Mouse (Mus musculus) intestine, embryonic 14.5 days (tissue): Measurements from ENCODE around the gene Hoxb6. TPM values are rescaled to one million over a fixed set of nuclear protein-coding genes. Genes with fewer than 3 reads are reported as not detected.

ENCODE experiments used
- ATAC-seq: fragments of 200-750 bp; cut with Nextera tagmentation; replicated peaks from 2 replicates; pipeline ENCODE4 v1.8.0; 2017; ENCODE audit warnings: low read depth, moderate number of reproducible peaks, moderate TSS enrichment, moderate library complexity; ENCODE audit not compliant: low FRiP score, low TSS enrichment
- DNase-seq: peaks from one replicate; pipeline ENCODE4 v3.0.0-alpha.2; 2018; ENCODE audit warnings: low spot score
- H3K27ac ChIP-seq: fragments of 300-500 bp; sonication (generic); 2 replicates; pipeline ENCODE4 v1.5.1; 2014; ENCODE audit warnings: low read depth, mild to moderate bottlenecking, control low read depth
- H3K27me3 ChIP-seq: fragments of 300-500 bp; sonication (generic); replicated peaks from 2 replicates; pipeline ENCODE4 v1.6.1; 2014; ENCODE audit warnings: low read length, control low read depth; ENCODE audit not compliant: control insufficient read depth, insufficient read depth
- H3K36me3 ChIP-seq: fragments of 300-500 bp; sonication (generic); 2 replicates; pipeline ENCODE4 v1.6.1; 2014; ENCODE audit warnings: low read length, control low read depth; ENCODE audit not compliant: control insufficient read depth, insufficient read depth
- H3K4me1 ChIP-seq: fragments of 300-500 bp; sonication (generic); replicated peaks from 2 replicates; pipeline ENCODE4 v1.6.1; 2014; ENCODE audit warnings: low read length, control low read depth, mixed read lengths; ENCODE audit not compliant: control insufficient read depth, insufficient read depth
- H3K4me2 ChIP-seq: fragments of 300-500 bp; sonication (generic); 2 replicates; pipeline ENCODE4 v1.6.1; 2014; ENCODE audit warnings: low read length
- H3K4me3 ChIP-seq: fragments of 300-500 bp; sonication (generic); 2 replicates; pipeline ENCODE4 v1.5.1; 2014; ENCODE audit warnings: low read depth, low read length, control low read depth, mixed read lengths
- H3K9ac ChIP-seq: fragments of 300-500 bp; sonication (generic); 2 replicates; pipeline ENCODE4 v1.6.1; 2014; ENCODE audit warnings: mild to moderate bottlenecking, low read length
- H3K9me3 ChIP-seq: fragments of 300-500 bp; sonication (generic); 2 replicates; pipeline ENCODE4 v1.6.1; 2016; ENCODE audit warnings: low read length, control low read depth; ENCODE audit not compliant: control insufficient read depth
- WGBS: fragments of 180-500 bp; shearing (Covaris S2); extraction: QIAGEN DNeasy Blood & Tissue Kit; methylation state at CpG from one replicate; pipeline ENCODE4 v1.1.7; 2014; 5-methylcytosine and 5-hydroxymethylcytosine counted together
- polyA plus RNA-seq: library from polyadenylated mRNA; unstranded; fragments of >200 nt; fragmentation: Nextera tagmentation; extraction: Ambion mirVana; gene quantifications from 2 replicates; pipeline ENCODE4 v1.2.1, GENCODE M21; 2014

Hoxb6 gene
- polyA plus RNA-seq, 1 experiment from 2014 or later = 18.1 TPM

DNA sequence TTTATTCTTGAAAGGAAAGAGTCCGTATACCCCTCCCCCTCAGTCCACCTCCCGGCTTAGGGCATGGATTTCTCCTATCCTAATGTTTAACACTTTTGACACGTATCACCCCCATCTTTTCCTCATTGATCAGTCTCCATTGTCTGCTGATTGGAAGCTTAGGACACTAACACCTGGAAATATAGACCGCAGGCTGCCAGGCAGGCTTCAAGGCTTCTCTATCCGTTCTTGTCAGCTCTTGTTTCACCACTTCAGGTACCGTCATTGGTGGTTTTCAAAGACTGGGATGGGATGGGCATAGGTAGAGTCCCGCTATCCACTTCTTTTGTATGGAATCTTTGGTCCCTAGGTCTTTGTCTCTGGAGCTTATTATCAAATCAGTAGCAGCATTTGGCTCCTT, 34.8 kb downstream of the Hoxb6 start:
- Histone ChIP-seq H3K4me3 (peak overlapping the region; percentile 69), H3K4me1 (peaks cover 57% of the 10 kb centered on the region), H3K9me3 (no peaks in the 10 kb centered on the region), H3K27me3 (no peaks in the 10 kb centered on the region), H3K36me3 (peaks cover 14% of the 10 kb centered on the region; the same call in 1 of the 2 replicates), H3K27ac (peak overlapping the region; percentile 99), H3K9ac (peak overlapping the region; percentile 96), H3K4me2 (peak overlapping the region; percentile 89)
- no peak for ATAC-seq
- WGBS = 25% methylated on average over 7 of the region's 7 CpGs
- peak; percentile 73 for DNase-seq

- Histone ChIP-seq H3K27ac (peak overlapping the region; percentile 99), H3K4me2 (peak overlapping the region; percentile 89), H3K27me3 (no peaks in the 10 kb centered on the region), H3K4me3 (peak overlapping the region; percentile 69), H3K4me1 (peaks cover 51% of the 10 kb centered on the region), H3K36me3 (peaks cover 14% of the 10 kb centered on the region; the same call in 1 of the 2 replicates), H3K9me3 (no peaks in the 10 kb centered on the region), H3K9ac (peak overlapping the region; percentile 96)
- WGBS = 32% methylated on average over 5 of the region's 5 CpGs
- DNase-seq (peak; percentile 65), ATAC-seq (no peak)
Observed at GRCm38 (mm10) chr11:96327750-96328149, 35.5 kb downstream of the Hoxb6 start.

GRCm38 (mm10) chr11:96328605-96329004, 36.3 kb downstream of the Hoxb6 start:
- ATAC-seq (no peak), DNase-seq (peak; percentile 63)
- Histone ChIP-seq H3K9me3 (no peaks in the 10 kb centered on the region), H3K27ac (peak overlapping the region; percentile 99), H3K9ac (peak overlapping the region; percentile 96), H3K4me1 (peaks cover 54% of the 10 kb centered on the region), H3K4me2 (peak overlapping the region; percentile 89), H3K4me3 (peak overlapping the region; percentile 25), H3K36me3 (peaks cover 10% of the 10 kb centered on the region; the same call in 1 of the 2 replicates), H3K27me3 (no peaks in the 10 kb centered on the region)
- 16% methylated on average over 8 of the region's 8 CpGs for WGBS

DNA sequence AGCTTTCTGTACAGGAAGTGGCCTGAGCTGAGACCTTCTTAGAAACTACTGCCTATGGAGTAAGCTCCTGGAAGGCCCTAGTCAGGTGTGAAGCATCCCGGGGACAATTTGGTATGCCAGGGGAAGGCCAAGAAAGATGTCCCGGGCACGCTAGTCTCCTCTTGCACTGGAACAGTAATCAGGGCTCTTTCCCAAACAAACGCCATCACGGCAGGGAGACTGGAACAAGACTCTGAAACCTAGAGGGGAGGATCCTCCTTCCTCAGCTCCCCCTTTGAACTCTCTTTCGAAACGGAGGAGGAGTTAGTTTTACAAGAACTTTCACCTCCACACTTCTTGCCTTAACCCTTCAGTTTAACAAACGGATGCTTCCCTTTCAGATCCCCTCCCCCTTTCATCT, 39.8 kb downstream of the Hoxb6 start:
- peak overlapping the region; percentile 99 for H3K27ac ChIP-seq
- H3K9ac ChIP-seq = peak overlapping the region; percentile 83
- ATAC-seq (no peak), DNase-seq (peak; percentile 82)
- H3K27me3 ChIP-seq = no peaks in the 10 kb centered on the region
- H3K4me2 ChIP-seq = peak overlapping the region; percentile 89
- H3K9me3 ChIP-seq = no peaks in the 10 kb centered on the region
- 9% methylated on average over 8 of the region's 8 CpGs for WGBS
- peaks cover 10% of the 10 kb centered on the region; the same call in 1 of the 2 replicates for H3K36me3 ChIP-seq
- H3K4me3 ChIP-seq = peak overlapping the region; percentile 43
- peaks cover 79% of the 10 kb centered on the region for H3K4me1 ChIP-seq

DNA sequence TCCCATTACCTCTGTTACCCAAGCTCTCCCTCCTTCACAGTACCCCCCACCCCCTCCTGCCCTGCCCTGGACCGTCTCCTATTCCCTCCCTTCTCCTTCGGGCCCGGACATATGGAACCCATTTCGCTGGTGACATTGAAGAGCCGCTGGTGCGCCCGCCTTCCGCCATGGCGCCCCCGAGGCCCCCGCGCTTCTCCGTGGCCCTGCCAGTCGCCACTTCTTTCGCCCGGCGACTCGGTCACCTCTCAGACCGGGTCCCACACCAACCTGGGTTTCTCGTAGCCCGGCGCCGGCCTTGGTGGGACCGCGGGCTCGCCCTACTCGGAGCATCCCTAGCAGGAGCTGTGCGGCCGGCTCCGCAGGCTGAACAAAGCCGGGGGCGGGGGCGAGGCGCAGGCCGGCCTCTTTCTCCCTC, 40.3 kb downstream of the Hoxb6 start:
- H3K27me3 ChIP-seq = no peaks in the 10 kb centered on the region
- peak overlapping the region; percentile 89 for H3K4me2 ChIP-seq
- ATAC-seq (no peak), DNase-seq (peak; percentile 74)
- H3K36me3 ChIP-seq = peaks cover 10% of the 10 kb centered on the region; the same call in 1 of the 2 replicates
- no peaks in the 10 kb centered on the region for H3K9me3 ChIP-seq
- H3K4me3 ChIP-seq = peak overlapping the region; percentile 43
- peak overlapping the region; percentile 99 for H3K27ac ChIP-seq
- peaks cover 79% of the 10 kb centered on the region for H3K4me1 ChIP-seq
- peak overlapping the region; percentile 83 for H3K9ac ChIP-seq
- WGBS = 3% methylated on average over 35 of the region's 35 CpGs

DNA sequence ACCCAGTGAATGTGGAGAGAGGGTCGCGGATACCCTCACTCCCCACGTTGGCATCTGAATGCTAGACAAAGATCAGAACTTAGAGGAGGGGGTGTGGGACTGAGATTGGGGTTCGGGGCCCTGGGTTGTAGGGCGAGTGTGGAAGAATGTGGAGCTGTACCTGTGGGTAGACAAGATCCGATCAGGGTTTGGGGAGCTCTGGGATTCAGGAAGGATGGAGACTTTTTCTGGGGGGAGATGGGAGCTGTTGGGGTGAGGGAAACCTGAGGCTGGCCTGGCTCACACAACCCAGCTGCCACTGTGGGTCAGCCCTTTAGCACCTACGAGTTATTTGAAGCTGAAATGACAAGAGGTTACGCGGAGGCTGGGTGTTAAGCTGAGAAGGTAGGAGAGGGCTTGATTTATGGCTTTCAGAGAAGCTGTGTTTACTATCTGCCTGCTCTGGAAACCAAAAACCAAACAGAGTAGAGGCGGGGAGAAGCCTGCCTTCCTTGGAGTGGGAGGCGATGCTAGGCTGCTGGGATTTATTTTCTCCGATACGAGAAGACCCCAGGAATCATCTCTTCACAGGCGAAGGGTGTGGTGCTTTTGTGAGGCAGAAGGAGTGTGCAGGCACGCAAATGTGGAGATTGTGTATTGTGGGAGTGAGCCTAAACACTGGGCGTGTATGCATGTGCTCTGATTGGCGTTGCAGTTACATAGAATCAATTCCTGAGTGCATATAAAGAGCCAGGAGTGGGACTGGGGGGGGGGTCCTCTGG, 41.1 kb downstream of the Hoxb6 start:
- Histone ChIP-seq H3K4me1 (peaks cover 83% of the 10 kb centered on the region), H3K4me2 (peak overlapping the region; percentile 89), H3K4me3 (peak overlapping the region; percentile 43), H3K36me3 (peaks cover 10% of the 10 kb centered on the region; the same call in 1 of the 2 replicates), H3K27me3 (no peaks in the 10 kb centered on the region), H3K9ac (peak overlapping the region; percentile 83), H3K27ac (peak overlapping the region; percentile 99), H3K9me3 (no peaks in the 10 kb centered on the region)
- WGBS = 10% methylated on average over 17 of the region's 17 CpGs
- DNase-seq (peak; percentile 82), ATAC-seq (peak; percentile 41; the same call in 1 of the 2 replicates)

DNA sequence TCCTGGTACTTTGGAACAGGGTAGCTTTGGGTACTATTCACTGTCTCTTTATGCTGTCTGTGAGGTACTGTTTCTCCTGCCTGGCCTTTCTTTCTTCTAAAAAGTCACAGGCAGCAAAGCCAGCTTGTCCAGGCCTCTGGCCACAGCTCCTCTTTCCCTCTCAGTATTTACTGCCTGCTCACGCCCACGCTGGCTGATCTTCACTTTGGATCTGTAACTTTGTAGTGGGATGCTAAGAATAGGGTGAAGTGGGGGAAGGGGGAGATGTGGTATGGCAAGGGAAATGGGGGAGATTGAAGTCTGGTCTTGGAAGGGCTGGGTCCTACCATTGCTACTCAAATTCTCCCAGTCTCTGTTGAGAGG, 41.7 kb downstream of the Hoxb6 start:
- no peaks in the 10 kb centered on the region for H3K27me3 ChIP-seq
- peaks cover 84% of the 10 kb centered on the region for H3K4me1 ChIP-seq
- DNase-seq = peak; percentile 73
- H3K27ac ChIP-seq = peak overlapping the region; percentile 99
- H3K4me3 ChIP-seq = peak overlapping the region; percentile 43
- H3K9me3 ChIP-seq = no peaks in the 10 kb centered on the region
- WGBS = 9% methylated on average over 2 of the region's 2 CpGs
- no peak for ATAC-seq
- peak overlapping the region; percentile 89 for H3K4me2 ChIP-seq
- peak overlapping the region; percentile 83 for H3K9ac ChIP-seq
- peaks cover 10% of the 10 kb centered on the region; the same call in 1 of the 2 replicates for H3K36me3 ChIP-seq

- Histone ChIP-seq H3K9ac (peak overlapping the region; percentile 83), H3K4me3 (no peak overlapping the region), H3K27ac (peak overlapping the region; percentile 99), H3K36me3 (peaks cover 9% of the 10 kb centered on the region; the same call in 1 of the 2 replicates), H3K4me2 (peak overlapping the region; percentile 89), H3K9me3 (no peaks in the 10 kb centered on the region), H3K4me1 (peaks cover 83% of the 10 kb centered on the region), H3K27me3 (no peaks in the 10 kb centered on the region)
- DNase-seq (no peak), ATAC-seq (0 out of 2 replicates have a peak, but pooled peaks have one; percentile 6)
- 26% methylated on average over 3 of the region's 3 CpGs for WGBS
Observed at GRCm38 (mm10) chr11:96334998-96335397, 42.7 kb downstream of the Hoxb6 start.
